Mouse (Mus musculus) megakaryocyte, embryonic 14.5 days (primary cell): ENCODE data around the gene Cyp2j5.

ENCODE experiments used
- FLI1 ChIP-seq: IDR thresholded peaks from 2 replicates; pipeline ENCODE4 v1.6.1; 2012; ENCODE audit warnings: low read length, inconsistent platforms, mixed read lengths
- GATA1 ChIP-seq: IDR thresholded peaks from 3 replicates; pipeline ENCODE4 v1.6.1; 2012; ENCODE audit warnings: mixed read lengths, low read length, inconsistent platforms, borderline replicate concordance

- TF ChIP-seq GATA1 (no peak), FLI1 (no peak)
Observed at GRCm38 (mm10) chr4:96664668-96665454, 907 bp upstream of the Cyp2j5 start.
